Mouse (Mus musculus) liver, embryonic 14.5 days (tissue): ENCODE data around the gene Btbd6. TPM values are rescaled to one million over a fixed set of nuclear protein-coding genes. Genes with fewer than 3 reads are reported as not detected.

ENCODE experiments used
- ATAC-seq: fragments of 200-750 bp; cut with Nextera tagmentation; 2 replicates; pipeline ENCODE4 v1.8.0; 2017; ENCODE audit warnings: moderate number of reproducible peaks, mild to moderate bottlenecking, moderate library complexity; ENCODE audit not compliant: insufficient read depth
- DNase-seq, 3 experiments: peaks; one replicate each; pipeline ENCODE4 v3.0.0-alpha.2; 2012 to 2013; ENCODE audit warnings: low read depth in 3 of 3, low spot score in 3 of 3
- H3K27ac ChIP-seq: fragments of 300-500 bp; sonication (generic); 2 replicates; pipeline ENCODE4 v1.5.1; 2014; ENCODE audit warnings: moderate library complexity, mild to moderate bottlenecking, control low read depth, inconsistent platforms
- H3K27me3 ChIP-seq: fragments of 300-500 bp; sonication (generic); 2 replicates; pipeline ENCODE4 v1.6.1; 2014; ENCODE audit warnings: mild to moderate bottlenecking, low read length, moderate library complexity; ENCODE audit not compliant: control insufficient read depth, insufficient read depth
- H3K36me3 ChIP-seq: fragments of 300-500 bp; sonication (generic); replicated peaks from 2 replicates; pipeline ENCODE4 v1.6.1; 2014; ENCODE audit warnings: low read depth; ENCODE audit not compliant: control insufficient read depth, insufficient read depth
- H3K4me1 ChIP-seq, 2 experiments: fragments of 200-500 bp in 1 of 2; fragments of 300-500 bp in 1 of 2; sonication (generic) in 1 of 2; replicated peaks; 2 replicates each; pipeline ENCODE4 v1.6.1; 2012 to 2014; ENCODE audit warnings: antibody characterized with exemption in 1 of 2, inconsistent platforms in 1 of 2, low read length in 1 of 2; ENCODE audit not compliant: control insufficient read depth in 2 of 2, insufficient read depth in 2 of 2
- H3K4me2 ChIP-seq: fragments of 300-500 bp; sonication (generic); 2 replicates; pipeline ENCODE4 v1.6.1; 2014; ENCODE audit warnings: low read depth, mild to moderate bottlenecking, control low read depth, moderate library complexity
- H3K4me3 ChIP-seq, 2 experiments: fragments of 200-500 bp in 1 of 2; fragments of 300-500 bp in 1 of 2; sonication (generic) in 1 of 2; 2 replicates each; pipeline ENCODE4 v1.5.1; 2012 to 2014; ENCODE audit warnings: low read depth in 2 of 2, low read length in 2 of 2, mild to moderate bottlenecking in 2 of 2, control low read depth in 1 of 2, inconsistent platforms in 1 of 2, moderate library complexity in 1 of 2; ENCODE audit not compliant: insufficient read depth in 1 of 2
- H3K9ac ChIP-seq: fragments of 300-500 bp; sonication (generic); replicated peaks from 2 replicates; pipeline ENCODE4 v1.6.1; 2014; ENCODE audit warnings: mild to moderate bottlenecking, control low read depth, moderate library complexity
- H3K9me3 ChIP-seq: fragments of 300-500 bp; sonication (generic); 2 replicates; pipeline ENCODE4 v1.6.1; 2016; ENCODE audit warnings: low read length, mixed read lengths; ENCODE audit not compliant: control insufficient read depth
- CTCF ChIP-seq: IDR thresholded peaks from 2 replicates; pipeline ENCODE4 v1.5.1; 2016; ENCODE audit warnings: antibody characterized with exemption, low read depth, control low read depth
- EP300 ChIP-seq: IDR thresholded peaks from 2 replicates; pipeline ENCODE4 v1.6.1; 2016; ENCODE audit warnings: antibody characterized with exemption, low read depth
- WGBS: fragments of 180-500 bp; shearing (Covaris S2); extraction: QIAGEN DNeasy Blood & Tissue Kit; methylation state at CpG from one replicate; pipeline ENCODE4 v1.1.7; 2014; ENCODE audit not compliant: insufficient replicate concordance; 5-methylcytosine and 5-hydroxymethylcytosine counted together
- polyA plus RNA-seq, 2 experiments: library from polyadenylated mRNA; depleted of rRNA in 1 of 2; stranded (reverse) in 1 of 2; unstranded in 1 of 2; fragments of >200 nt; fragmentation: Nextera tagmentation in 1 of 2; extraction: Ambion mirVana in 1 of 2; gene quantifications; 2 replicates each; pipeline versions ENCODE4 v1.2.1 to v1.2.3; 2012 to 2014

The Btbd6 gene
- polyA plus RNA-seq, 2 experiments = 3.3 to 5.5 TPM

GRCm38 (mm10) chr12:112950040-112950760, 26.1 kb upstream of the Btbd6 start:
- WGBS = under 1% methylated on average over 57 of the region's 58 CpGs
- TF ChIP-seq EP300 (no peak), CTCF (no peak)
- H3K4me3 ChIP-seq = peak overlapping the region; percentile 39 to 54
- H3K4me1 ChIP-seq = peaks cover 0 to 12% of the 10 kb centered on the region in 2 experiments; a peak in 1 of 4 replicates
- DNase-seq (peak; percentile 58 to 60 (median 59)), ATAC-seq (peak; percentile 78)
- peaks cover 25% of the 10 kb centered on the region for H3K27me3 ChIP-seq
- peak overlapping the region; percentile 70 for H3K4me2 ChIP-seq
- H3K36me3 ChIP-seq = no peaks in the 10 kb centered on the region
- H3K9ac ChIP-seq = peak overlapping the region; percentile 19
- no peaks in the 10 kb centered on the region for H3K9me3 ChIP-seq
- H3K27ac ChIP-seq = no peak overlapping the region

GRCm38 (mm10) chr12:112950761-112951129, 25.5 kb upstream of the Btbd6 start:
- no peak for TF ChIP-seq CTCF
- no peak for TF ChIP-seq EP300
- DNase-seq = no peak
- H3K4me3 ChIP-seq = peak overlapping the region in 1 of 2 experiments; percentile 54; a peak in 2 of 4 replicates
- no peaks in the 10 kb centered on the region for H3K9me3 ChIP-seq
- no peak overlapping the region for H3K27ac ChIP-seq
- no peak overlapping the region for H3K9ac ChIP-seq
- WGBS = 13% methylated on average over 6 of the region's 6 CpGs
- H3K36me3 ChIP-seq = no peaks in the 10 kb centered on the region
- ATAC-seq = no peak
- peak overlapping the region; percentile 70 for H3K4me2 ChIP-seq
- peaks cover 25% of the 10 kb centered on the region for H3K27me3 ChIP-seq
- peaks cover 0 to 12% of the 10 kb centered on the region in 2 experiments; a peak in 2 of 4 replicates for H3K4me1 ChIP-seq

- no peak for ATAC-seq
- 19% methylated on average over 7 of the region's 7 CpGs for WGBS
- TF ChIP-seq CTCF = no peak
- TF ChIP-seq EP300 = no peak
- Histone ChIP-seq H3K9ac (no peak overlapping the region), H3K36me3 (no peaks in the 10 kb centered on the region), H3K27me3 (peaks cover 25% of the 10 kb centered on the region), H3K4me2 (no peak overlapping the region), H3K27ac (no peak overlapping the region), H3K9me3 (no peaks in the 10 kb centered on the region), H3K4me1 (peaks cover 0 to 12% of the 10 kb centered on the region in 2 experiments; a peak in 2 of 4 replicates), H3K4me3 (no peak overlapping the region)
- DNase-seq = no peak
These were observed 25.0 kb upstream of the Btbd6 start for GRCm38 (mm10) chr12:112951150-112951842.

- Histone ChIP-seq H3K36me3 (no peaks in the 10 kb centered on the region), H3K9ac (no peak overlapping the region), H3K4me2 (no peak overlapping the region), H3K9me3 (no peaks in the 10 kb centered on the region), H3K27me3 (peaks cover 25% of the 10 kb centered on the region), H3K4me1 (peaks cover 0 to 12% of the 10 kb centered on the region in 2 experiments; a peak in 2 of 4 replicates), H3K4me3 (no peak overlapping the region), H3K27ac (no peak overlapping the region)
- no peak for TF ChIP-seq EP300
- no peak for TF ChIP-seq CTCF
- WGBS = 13% methylated on average over 8 of the region's 8 CpGs
- no peak for DNase-seq
- no peak for ATAC-seq
These were observed 23.8 kb upstream of the Btbd6 start for GRCm38 (mm10) chr12:112952433-112952832.

GRCm38 (mm10) chr12:112952926-112953565, 23.2 kb upstream of the Btbd6 start:
- no peak overlapping the region for H3K27ac ChIP-seq
- DNase-seq = no peak
- no peaks in the 10 kb centered on the region for H3K36me3 ChIP-seq
- no peak overlapping the region for H3K9ac ChIP-seq
- no peak overlapping the region for H3K4me3 ChIP-seq
- H3K9me3 ChIP-seq = no peaks in the 10 kb centered on the region
- no peak overlapping the region for H3K4me2 ChIP-seq
- H3K4me1 ChIP-seq = peaks cover 0 to 12% of the 10 kb centered on the region in 2 experiments; a peak in 2 of 4 replicates
- ATAC-seq = no peak
- peaks cover 25% of the 10 kb centered on the region for H3K27me3 ChIP-seq
- TF ChIP-seq CTCF (no peak), EP300 (no peak)
- 26% methylated on average over 3 of the region's 3 CpGs for WGBS
